Mouse (Mus musculus) heart, postnatal 0 days (tissue): ENCODE results near the gene Abhd17c.

Experiments used
- CTCF ChIP-seq: IDR thresholded peaks from 2 replicates; pipeline ENCODE4 v1.5.1; 2016; ENCODE audit warnings: antibody characterized with exemption, control low read depth, low read depth
- EP300 ChIP-seq: IDR thresholded peaks from 2 replicates; pipeline ENCODE4 v1.6.1; 2016; ENCODE audit warnings: antibody characterized with exemption, low read depth

DNA sequence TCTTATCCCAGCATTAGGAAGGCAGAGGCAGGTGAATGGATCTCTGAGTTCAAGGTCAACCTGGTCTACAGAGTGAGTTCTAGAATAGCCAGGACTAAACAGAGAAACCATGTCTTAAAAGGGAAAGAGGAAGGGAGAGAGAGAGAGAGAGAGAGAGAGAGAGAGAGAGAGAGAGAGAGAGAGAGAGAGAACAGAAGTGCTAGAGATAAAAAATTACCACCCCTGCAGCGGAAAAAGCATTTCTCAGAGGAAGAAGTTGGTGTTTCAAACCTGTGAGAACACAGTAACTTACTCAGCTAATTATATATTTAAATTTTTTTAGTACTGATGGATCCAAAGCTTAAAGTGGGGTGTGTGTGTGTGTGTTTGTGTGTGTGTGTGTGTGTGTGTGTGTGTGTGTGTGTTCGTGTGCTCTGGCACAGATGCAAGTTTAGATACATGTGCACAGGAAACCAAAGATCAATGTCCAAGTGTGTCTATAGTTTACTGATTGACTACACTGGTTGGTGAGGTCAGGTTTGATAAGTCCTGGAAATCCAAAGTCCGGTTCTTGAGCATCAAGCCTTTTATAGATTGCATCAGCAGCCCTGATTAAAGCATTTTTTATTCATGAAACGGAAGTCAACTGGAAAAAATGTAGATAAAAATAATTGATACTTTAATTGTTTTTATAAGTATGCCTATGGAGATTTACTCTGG is 15.2 kb upstream of the Abhd17c start:
- TF ChIP-seq CTCF: no peak
- TF ChIP-seq EP300: no peak
